Mouse (Mus musculus) MEL (cell line): ENCODE measurements around the gene Ppp1r1a. TPM values are rescaled to one million over a fixed set of nuclear protein-coding genes. Genes with fewer than 3 reads are reported as not detected.

Experiments used
- DNase-seq: peaks from one replicate; pipeline ENCODE4 v3.0.0; 2011; ENCODE audit warnings: low read depth, low spot score
- H3K27ac ChIP-seq: 2 replicates; pipeline ENCODE4 v1.5.1; 2012; ENCODE audit warnings: low read depth, mild to moderate bottlenecking, control low read depth, low read length, moderate library complexity; ENCODE audit not compliant: control insufficient read depth
- H3K27me3 ChIP-seq, 2 experiments: fragments of 150-350 bp in 1 of 2; sonication (generic) in 1 of 2; 2 replicates each; pipeline ENCODE4 v1.6.1; 2012; ENCODE audit warnings: low read length in 2 of 2, mild to moderate bottlenecking in 2 of 2, improper control_type of control experiment in 1 of 2, moderate library complexity in 1 of 2; ENCODE audit not compliant: insufficient read depth in 2 of 2, control insufficient read depth in 1 of 2
- H3K36me3 ChIP-seq, 2 experiments: 2 replicates each; pipeline ENCODE4 v1.6.1; 2012 to 2014; ENCODE audit warnings: low read length in 2 of 2, improper control_type of control experiment in 1 of 2, inconsistent platforms in 1 of 2, mild to moderate bottlenecking in 1 of 2; ENCODE audit not compliant: insufficient read depth in 2 of 2, control insufficient read depth in 1 of 2
- H3K4me1 ChIP-seq, 2 experiments: fragments of 150-350 bp in 1 of 2; sonication (generic) in 1 of 2; 2 replicates each; pipeline ENCODE4 v1.6.1; 2012; ENCODE audit warnings: low read length in 2 of 2, improper control_type of control experiment in 1 of 2, mild to moderate bottlenecking in 1 of 2; ENCODE audit not compliant: insufficient read depth in 2 of 2, control insufficient read depth in 1 of 2
- H3K4me3 ChIP-seq, 2 experiments: fragments of 150-350 bp in 1 of 2; sonication (generic) in 1 of 2; 2 replicates each; pipeline ENCODE4 v1.5.1; 2012; ENCODE audit warnings: low read depth in 2 of 2, low read length in 2 of 2, mild to moderate bottlenecking in 2 of 2, moderate library complexity in 2 of 2, control low read depth in 1 of 2, improper control_type of control experiment in 1 of 2; ENCODE audit not compliant: control insufficient read depth in 1 of 2, insufficient read depth in 1 of 2
- H3K79me2 ChIP-seq: 2 replicates; pipeline ENCODE4 v1.6.1; 2012; ENCODE audit warnings: mild to moderate bottlenecking, low read length, moderate library complexity; ENCODE audit not compliant: control insufficient read depth, poor library complexity, insufficient read depth
- H3K9ac ChIP-seq: 2 replicates; pipeline ENCODE4 v1.6.1; 2012; ENCODE audit warnings: low read depth, mild to moderate bottlenecking, control low read depth, low read length, moderate library complexity; ENCODE audit not compliant: control insufficient read depth, poor library complexity, severe bottlenecking
- H3K9me3 ChIP-seq: fragments of 150-350 bp; sonication (generic); replicated peaks from 2 replicates; pipeline ENCODE4 v1.6.1; 2012; ENCODE audit warnings: mild to moderate bottlenecking, low read length, improper control_type of control experiment, moderate library complexity; ENCODE audit not compliant: insufficient read depth
- BHLHE40 ChIP-seq: IDR thresholded peaks from 2 replicates; pipeline ENCODE4 v1.6.1; 2012; ENCODE audit warnings: low read depth, mild to moderate bottlenecking, inconsistent platforms, low read length, improper control_type of control experiment, borderline replicate concordance
- CHD1 ChIP-seq: IDR thresholded peaks from 2 replicates; pipeline ENCODE4 v1.6.1; 2012; ENCODE audit warnings: low read depth, mild to moderate bottlenecking, inconsistent platforms, low read length, improper control_type of control experiment
- CTCF ChIP-seq, 3 experiments: IDR thresholded peaks in 2 of 3; conservative IDR thresholded peaks in 1 of 3; 2 replicates each; pipeline ENCODE4 v1.5.1; 2011 to 2012; ENCODE audit warnings: low read length in 3 of 3, low read depth in 2 of 3, mild to moderate bottlenecking in 2 of 3, improper control_type of control experiment in 1 of 3, inconsistent platforms in 1 of 3, mixed read lengths in 1 of 3, moderate library complexity in 1 of 3; ENCODE audit not compliant: control insufficient read depth in 1 of 3, insufficient read depth in 1 of 3, poor library complexity in 1 of 3, severe bottlenecking in 1 of 3
- KAT2A ChIP-seq: conservative IDR thresholded peaks from 2 replicates; pipeline ENCODE4 v1.6.1; 2012; ENCODE audit warnings: low read depth, low read length, improper control_type of control experiment, inconsistent platforms
- MXI1 ChIP-seq: IDR thresholded peaks from 2 replicates; pipeline ENCODE4 v1.6.1; 2011; ENCODE audit warnings: mild to moderate bottlenecking, low read depth, low read length, improper control_type of control experiment
- NRF1 ChIP-seq: IDR thresholded peaks from 2 replicates; pipeline ENCODE4 v1.6.1; 2014; ENCODE audit warnings: low read depth, mild to moderate bottlenecking, inconsistent platforms, low read length, improper control_type of control experiment, moderate library complexity; ENCODE audit not compliant: poor library complexity, insufficient read depth, severe bottlenecking
- POLR2A ChIP-seq, 2 experiments: IDR thresholded peaks; 2 replicates each; pipeline ENCODE4 v1.6.1; 2011 to 2012; ENCODE audit warnings: low read length in 2 of 2, mild to moderate bottlenecking in 2 of 2, control low read depth in 1 of 2, improper control_type of control experiment in 1 of 2, low read depth in 1 of 2, moderate library complexity in 1 of 2; ENCODE audit not compliant: control insufficient read depth in 1 of 2, insufficient read depth in 1 of 2, poor library complexity in 1 of 2
- RAD21 ChIP-seq: IDR thresholded peaks from 2 replicates; pipeline ENCODE4 v1.6.1; 2011; ENCODE audit warnings: mild to moderate bottlenecking, low read depth, low read length, improper control_type of control experiment
- SMC3 ChIP-seq: IDR thresholded peaks from 2 replicates; pipeline ENCODE4 v1.6.1; 2011; ENCODE audit warnings: low read depth, low read length, improper control_type of control experiment
- ZMIZ1 ChIP-seq: IDR thresholded peaks from 2 replicates; pipeline ENCODE4 v1.6.1; 2012; ENCODE audit warnings: low read depth, mild to moderate bottlenecking, inconsistent platforms, low read length, improper control_type of control experiment, moderate library complexity
- ZNF384 ChIP-seq: IDR thresholded peaks from 2 replicates; pipeline ENCODE4 v1.6.1; 2012; ENCODE audit warnings: low read depth, mild to moderate bottlenecking, inconsistent platforms, low read length, improper control_type of control experiment
- polyA plus RNA-seq, 2 experiments: library from polyadenylated mRNA; stranded (reverse) in 1 of 2; unstranded in 1 of 2; fragments of >175 nt in 1 of 2; fragments of >200 nt in 1 of 2; gene quantifications; 2 replicates each; pipeline versions ENCODE4 v1.2.1 to v1.2.4; 2012; ENCODE audit warnings: low replicate concordance in 2 of 2, low read depth in 1 of 2; ENCODE audit not compliant: insufficient read length in 2 of 2, insufficient read depth in 1 of 2, missing spikeins in 1 of 2
- total RNA-seq: library from RNA; depleted of rRNA; stranded (reverse); fragments of 300-350 nt; gene quantifications from 2 replicates; pipeline ENCODE4 v1.2.3, GENCODE M21; 2012

Gene Ppp1r1a
- total and polyA plus RNA-seq, 3 experiments: not detected

DNA sequence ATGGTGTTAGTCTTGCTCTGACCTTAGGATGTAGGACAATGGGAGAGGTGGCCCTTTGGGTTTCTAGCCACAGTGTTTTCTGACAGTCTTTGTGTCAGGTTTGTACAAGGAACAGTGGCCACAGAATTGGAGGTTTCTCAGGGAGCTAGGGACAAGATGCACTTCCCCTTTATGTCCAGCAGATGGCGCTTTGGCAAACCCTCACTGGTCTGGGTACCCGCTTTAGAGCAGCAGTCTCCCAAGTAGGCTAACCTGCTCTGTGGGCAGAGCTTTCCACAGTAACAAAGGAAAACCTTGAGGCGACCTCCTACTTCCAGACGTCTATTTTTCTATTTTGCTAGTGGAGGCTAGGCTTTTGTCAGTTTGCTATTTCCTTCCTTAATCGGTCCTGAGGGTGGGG, 7.4 kb downstream of the Ppp1r1a start:
- Histone ChIP-seq H3K79me2 (no peaks in the 10 kb centered on the region), H3K9me3 (no peaks in the 10 kb centered on the region), H3K4me1 (no peaks in the 10 kb centered on the region), H3K27ac (no peak overlapping the region), H3K4me3 (no peak overlapping the region), H3K9ac (no peak overlapping the region), H3K27me3 (no peaks in the 10 kb centered on the region), H3K36me3 (no peaks in the 10 kb centered on the region)
- DNase-seq: peak; percentile 42
- TF ChIP-seq SMC3 (peak; percentile 48), CTCF (IDR thresholded peaks at IDR 0.05 in 2 of 3, conservative IDR thresholded peaks at IDR 0.05 in 1 of 3; ENCODE audit: control insufficient read depth in 1 of 3, insufficient read depth in 1 of 3, low read depth in 2 of 3, low read length in 3 of 3, poor library complexity in 1 of 3, severe bottlenecking in 1 of 3) (peak; percentile 65 to 79 (median 69)), ZMIZ1 (no peak), RAD21 (peak; percentile 25)

DNA sequence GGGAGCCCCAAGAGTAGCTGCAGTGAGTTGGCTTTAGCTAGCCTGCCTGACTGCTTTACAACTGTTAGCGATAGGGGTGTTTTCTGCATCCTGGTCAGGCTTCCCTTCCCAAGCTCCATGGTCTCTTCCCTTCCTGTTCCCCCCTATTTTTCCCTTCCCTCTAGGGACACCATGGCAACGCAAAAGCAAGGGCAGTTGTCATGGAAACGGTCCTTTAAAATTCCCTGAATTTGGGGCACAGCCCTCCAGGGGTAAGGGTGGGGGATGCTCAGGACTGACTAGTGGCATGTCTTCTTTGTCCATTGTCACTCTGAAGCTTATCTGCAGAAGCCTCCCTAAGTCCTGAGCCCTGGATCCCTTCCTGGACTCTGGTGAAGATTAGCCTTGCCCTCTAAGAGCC, 14.6 kb downstream of the Ppp1r1a start:
- Histone ChIP-seq H3K4me1 (no peaks in the 10 kb centered on the region), H3K36me3 (no peaks in the 10 kb centered on the region), H3K4me3 (no peak overlapping the region), H3K27me3 (no peaks in the 10 kb centered on the region), H3K9ac (no peak overlapping the region), H3K27ac (no peak overlapping the region), H3K9me3 (no peaks in the 10 kb centered on the region), H3K79me2 (no peaks in the 10 kb centered on the region)
- no peak for TF ChIP-seq MXI1
- TF ChIP-seq KAT2A: no peak
- no peak for TF ChIP-seq POLR2A (IDR thresholded peaks at IDR 0.05; ENCODE audit: control insufficient read depth in 1 of 2, insufficient read depth in 1 of 2, low read depth in 1 of 2, low read length in 2 of 2, poor library complexity in 1 of 2)
- TF ChIP-seq ZNF384: no peak
- no peak for TF ChIP-seq CHD1
- no peak for TF ChIP-seq CTCF (IDR thresholded peaks at IDR 0.05 in 2 of 3, conservative IDR thresholded peaks at IDR 0.05 in 1 of 3; ENCODE audit: control insufficient read depth in 1 of 3, insufficient read depth in 1 of 3, low read depth in 2 of 3, low read length in 3 of 3, poor library complexity in 1 of 3, severe bottlenecking in 1 of 3)
- TF ChIP-seq ZMIZ1: no peak
- no peak for TF ChIP-seq BHLHE40
- TF ChIP-seq NRF1: no peak
- no peak for DNase-seq

DNA sequence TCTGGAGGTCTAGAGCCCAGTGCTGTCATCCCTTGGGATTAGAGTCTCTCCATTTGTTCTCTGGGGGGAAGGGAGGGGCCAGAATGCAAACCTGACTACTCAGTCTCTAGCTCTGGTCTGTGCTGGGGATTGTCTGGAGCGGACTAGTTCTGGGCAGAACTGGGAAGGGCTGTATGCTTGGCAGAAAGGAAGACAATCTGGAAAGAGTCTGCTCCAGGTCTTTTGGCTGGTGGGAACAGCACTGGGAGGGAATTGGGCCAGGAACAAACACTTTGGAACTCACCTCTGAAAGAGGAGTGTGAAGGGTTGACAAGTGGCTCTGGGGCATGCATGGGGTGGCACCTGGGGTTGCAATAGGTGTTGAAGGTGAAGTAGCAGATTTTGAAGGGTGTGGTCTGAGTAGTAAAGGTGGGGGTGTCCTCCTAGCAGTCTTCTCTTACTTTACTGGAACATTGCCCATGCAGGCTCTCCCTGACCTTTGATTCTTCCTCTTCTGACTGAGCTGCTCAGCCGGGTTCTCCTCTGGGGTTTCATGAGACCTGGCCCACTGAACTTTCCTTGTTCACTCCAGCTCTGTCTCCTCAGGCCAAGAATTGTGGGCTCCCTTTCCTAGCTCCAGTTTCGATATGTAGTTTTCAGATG, 15.2 kb downstream of the Ppp1r1a start:
- DNase-seq: no peak
- Histone ChIP-seq H3K27me3 (no peaks in the 10 kb centered on the region), H3K9ac (no peak overlapping the region), H3K36me3 (no peaks in the 10 kb centered on the region), H3K27ac (no peak overlapping the region), H3K9me3 (no peaks in the 10 kb centered on the region)
- no peak for TF ChIP-seq ZMIZ1
- TF ChIP-seq, all 39 proteins: peak for 0
- no peak overlapping the region for H3K4me3 ChIP-seq
- H3K79me2 ChIP-seq: no peaks in the 10 kb centered on the region
- H3K4me1 ChIP-seq: no peaks in the 10 kb centered on the region
